Mouse (Mus musculus): Measurements from ENCODE around the gene 4932411N23Rik.
"Not testable (repeated sequence)": the region's sequence is repeated elsewhere in the genome, so short reads cannot be mapped to it uniquely, and the experiment has no call there.

4932411N23Rik gene

GRCm38 (mm10) chrX:126815768-126816167, at the start of gene 4932411N23Rik:
Gene 4932411N23Rik, minus strand, starts transcription at chrX:126815868.
- no peak for DNase-seq (ENCODE audit: low spot score)

- DNase-seq (ENCODE audit: low spot score), result no peak
Measured at GRCm38 (mm10) chrX:126779895-126780294, 35.8 kb downstream of the 4932411N23Rik start.

- not testable (repeated sequence) for DNase-seq (ENCODE audit: low spot score)
Measured at GRCm38 (mm10) chrX:126777643-126778042, 38.0 kb downstream of the 4932411N23Rik start.

GRCm38 (mm10) chrX:126774846-126775245, 40.8 kb downstream of the 4932411N23Rik start:
- DNase-seq (ENCODE audit: low spot score), result not testable (repeated sequence)

GRCm38 (mm10) chrX:126773511-126773910, 42.2 kb downstream of the 4932411N23Rik start:
- DNase-seq (ENCODE audit: low spot score), result not testable (repeated sequence)

All from ovary, postnatal 10 days (tissue).